Mouse (Mus musculus) gastrocnemius, postnatal 25 days (tissue): ENCODE results near the gene Glyatl3. TPM values are rescaled to one million over a fixed set of nuclear protein-coding genes. Genes with fewer than 3 reads are reported as not detected.
A peak's percentile ranks its signal among the peaks of the same experiment; 100 is the strongest.

Source experiments
- DNase-seq: peaks from one replicate; pipeline ENCODE4 v3.0.0; 2022
- long read RNA-seq, 2 experiments: library from polyadenylated mRNA; stranded (forward); transcript quantifications; one replicate each; pipeline ENCODE4 v2.0.0; 2021
- total RNA-seq, 2 experiments: library from RNA; stranded (reverse); gene quantifications; 1 replicate in 1 of 2; 2 replicates in 1 of 2; pipeline ENCODE4 v1.2.3; 2021

The Glyatl3 gene
- not detected for total RNA-seq
- long read RNA-seq, experiment 1 = 0 reads
- long read RNA-seq, experiment 2 = 0 reads

DNA sequence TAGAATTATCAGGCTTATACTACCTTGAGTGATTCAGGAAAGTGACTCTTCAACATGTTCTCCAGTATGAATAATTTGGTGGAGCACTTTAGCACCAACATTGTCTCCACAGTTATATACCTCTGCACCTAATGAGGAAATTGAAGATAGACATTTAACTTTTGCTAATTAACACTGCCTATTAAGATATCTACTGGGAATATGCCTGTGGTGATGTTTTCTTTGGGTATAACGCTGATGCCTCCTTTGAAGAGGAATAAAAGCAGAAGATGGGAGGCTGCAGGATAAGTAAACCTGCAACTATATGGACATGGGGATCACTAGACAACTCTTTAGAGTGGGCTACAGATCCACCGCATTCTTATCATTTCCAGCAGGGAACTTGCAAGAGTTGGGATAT lies at the start of gene Glyatl3:
Gene Glyatl3, minus strand, starts transcription at position 101 of the 400 bp plus-strand sequence.
- DNase-seq = no peak

DNA sequence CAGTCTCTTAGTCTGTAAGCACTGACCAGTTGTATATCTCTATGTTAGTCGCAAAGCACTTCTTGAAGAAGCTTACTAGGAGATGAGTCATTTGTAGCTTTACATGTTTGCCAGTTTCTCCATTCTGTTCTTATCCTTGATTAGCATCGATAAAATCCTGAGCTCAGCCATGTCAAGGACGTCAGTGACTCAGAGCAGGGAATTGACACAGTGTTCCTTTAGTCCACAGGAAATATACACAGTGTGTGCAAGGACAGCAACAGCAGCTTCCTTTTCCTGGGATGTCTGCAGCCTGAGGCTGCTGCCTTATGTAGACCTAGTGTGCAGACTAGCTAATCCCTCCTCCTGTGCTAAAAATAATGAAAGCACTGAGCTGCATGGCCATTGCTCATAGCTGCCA lies 34.4 kb upstream of the Glyatl3 start:
- DNase-seq = no peak

DNA sequence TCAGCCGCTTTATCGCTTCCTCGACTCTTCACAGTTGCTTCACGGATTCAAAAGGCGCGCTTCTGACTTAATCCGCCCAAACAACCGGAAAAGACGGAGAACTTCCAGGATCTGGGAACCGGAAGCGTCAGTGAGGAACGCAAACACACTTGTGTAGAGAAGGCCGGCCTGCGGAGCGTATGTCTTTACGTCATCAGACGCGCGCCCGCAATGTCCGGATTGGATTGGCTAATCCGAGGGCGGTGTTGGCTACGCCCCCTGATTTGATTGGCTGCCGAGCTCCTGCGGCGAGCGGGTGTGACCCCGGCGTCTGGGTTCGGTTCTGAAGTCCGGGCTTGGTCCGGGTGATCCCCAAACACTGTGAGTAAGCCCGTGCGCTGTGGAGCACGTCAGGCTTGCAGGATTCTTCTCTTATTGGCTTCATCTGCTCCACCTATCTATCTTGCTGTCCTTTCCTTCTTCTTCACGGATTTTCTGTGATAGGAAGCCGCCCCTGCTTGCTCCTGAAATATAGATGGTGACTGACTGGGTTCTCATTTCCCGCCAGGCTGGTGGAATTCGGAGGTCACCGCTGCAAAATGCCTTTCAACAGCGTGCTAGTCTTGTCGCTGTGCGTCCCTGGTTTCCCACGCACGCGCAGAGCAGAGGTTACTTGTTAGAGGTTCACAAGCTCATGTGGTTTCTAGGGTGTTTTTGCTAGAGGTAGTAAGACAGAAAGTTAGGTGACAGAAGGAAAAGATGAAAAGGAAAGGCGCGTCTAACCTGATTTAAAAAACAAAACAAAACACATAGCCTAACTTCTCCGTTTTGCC lies 20.5 kb upstream of the Glyatl3 start, which contains the start of the genes Mut and Cenpq:
Gene Mut, plus strand, starts transcription at position 266 of the 812 bp plus-strand sequence.
Gene Cenpq, minus strand, starts transcription at position 628 of the 812 bp plus-strand sequence.
- peak; percentile 97 for DNase-seq

DNA sequence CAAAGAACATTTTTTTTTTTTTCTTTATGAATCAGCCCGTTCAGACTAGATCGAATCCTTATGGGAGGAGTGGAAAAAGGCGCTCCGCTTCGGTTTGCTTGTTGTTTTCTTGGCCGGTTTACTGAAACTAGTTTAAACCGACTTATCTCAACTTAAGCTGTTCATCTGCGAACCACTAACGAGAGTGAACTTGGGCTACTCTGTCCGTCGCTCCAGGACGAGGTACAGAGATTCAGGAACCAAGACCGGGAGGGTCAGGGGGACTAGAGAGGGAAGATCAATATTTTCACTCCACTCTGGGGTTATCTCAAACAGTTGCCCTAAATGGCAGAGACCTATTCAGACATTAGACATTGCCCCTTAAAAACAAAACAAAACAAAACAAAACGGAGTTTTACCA lies 19.8 kb upstream of the Glyatl3 start:
- DNase-seq = no peak

DNA sequence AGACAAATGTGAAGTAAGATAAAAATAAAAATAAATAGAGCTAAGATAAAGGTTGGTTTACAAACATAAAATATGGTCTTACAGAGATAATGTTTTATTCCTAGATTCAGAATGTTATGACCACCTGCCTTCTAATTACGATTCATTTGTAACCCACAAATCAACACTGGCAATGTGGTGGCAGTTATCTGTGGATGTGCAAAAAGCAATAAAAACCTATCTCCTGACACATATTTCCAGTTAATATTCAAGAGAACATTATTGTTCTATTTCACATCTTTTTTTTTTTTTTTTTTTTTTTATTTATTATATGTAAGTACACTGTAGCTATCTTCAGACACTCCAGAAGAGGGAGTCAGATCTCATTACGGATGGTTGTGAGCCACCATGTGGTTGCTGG lies 1.3 kb upstream of the Glyatl3 start:
- DNase-seq = no peak

DNA sequence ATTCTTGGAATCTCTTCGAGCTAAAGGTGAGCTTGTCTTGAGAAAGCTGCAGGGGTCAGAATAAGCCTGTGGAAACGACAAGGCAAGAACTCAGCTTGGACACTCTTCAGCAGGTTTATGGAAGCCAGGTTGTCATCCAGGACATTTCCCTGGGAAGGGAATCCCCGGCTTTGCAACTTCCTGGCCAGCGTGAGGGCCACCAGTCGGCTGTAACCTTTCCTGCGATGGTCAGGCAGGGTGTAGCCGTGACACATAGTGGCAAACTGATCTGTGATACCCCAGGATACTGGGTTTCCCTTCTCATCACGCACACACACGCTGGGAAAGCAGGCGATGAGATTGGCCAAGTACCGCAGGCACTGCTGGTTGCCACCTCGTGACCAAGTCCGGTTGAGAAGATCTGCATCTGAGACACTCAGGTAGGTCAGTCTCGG lies 9.4 kb downstream of the Glyatl3 start:
- DNase-seq = no peak

DNA sequence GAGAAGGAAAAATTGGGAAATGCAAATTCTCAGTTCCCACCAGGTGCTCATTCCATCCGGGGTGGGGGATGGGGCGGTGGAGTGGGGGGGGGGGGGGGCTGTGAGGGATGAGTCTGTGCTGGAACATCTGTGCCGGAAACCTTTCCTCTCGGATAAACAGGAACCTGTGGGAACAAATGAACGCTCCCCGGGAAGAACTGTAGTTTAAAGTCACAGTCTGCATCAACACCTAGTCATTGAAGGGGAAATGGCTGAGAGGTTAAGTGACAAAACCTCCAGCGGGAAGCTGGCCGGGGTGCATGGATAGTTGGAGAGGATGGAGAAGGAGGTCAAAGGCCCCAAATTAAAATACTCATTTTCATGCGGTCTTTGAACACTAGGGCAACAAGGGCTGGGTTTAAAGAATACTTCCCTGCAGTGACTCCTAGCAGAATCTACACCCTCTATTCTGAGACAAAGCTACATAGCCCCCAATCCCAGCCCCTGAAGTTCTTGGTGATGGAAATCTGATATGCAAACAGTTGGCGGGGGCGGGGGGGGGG lies 10.0 kb downstream of the Glyatl3 start:
- no peak for DNase-seq

DNA sequence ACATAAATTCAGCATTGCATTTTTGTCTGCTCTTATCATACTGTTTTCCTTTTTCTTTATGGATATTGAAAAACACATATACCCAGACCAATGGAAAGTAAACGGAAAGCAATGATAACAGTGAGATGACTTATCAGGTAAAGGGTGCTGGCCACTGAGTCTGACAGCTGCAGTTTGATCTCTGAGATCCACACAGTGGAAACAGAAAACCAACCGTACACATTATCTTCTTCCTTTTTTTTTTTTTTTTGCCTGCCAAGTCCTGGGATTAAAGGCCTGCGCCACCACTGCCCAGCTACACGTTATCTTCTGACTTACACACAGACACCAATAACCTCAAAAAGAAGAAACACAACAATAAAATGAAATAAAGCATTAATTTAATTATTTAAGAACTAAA lies 10.8 kb downstream of the Glyatl3 start:
- DNase-seq = no peak

DNA sequence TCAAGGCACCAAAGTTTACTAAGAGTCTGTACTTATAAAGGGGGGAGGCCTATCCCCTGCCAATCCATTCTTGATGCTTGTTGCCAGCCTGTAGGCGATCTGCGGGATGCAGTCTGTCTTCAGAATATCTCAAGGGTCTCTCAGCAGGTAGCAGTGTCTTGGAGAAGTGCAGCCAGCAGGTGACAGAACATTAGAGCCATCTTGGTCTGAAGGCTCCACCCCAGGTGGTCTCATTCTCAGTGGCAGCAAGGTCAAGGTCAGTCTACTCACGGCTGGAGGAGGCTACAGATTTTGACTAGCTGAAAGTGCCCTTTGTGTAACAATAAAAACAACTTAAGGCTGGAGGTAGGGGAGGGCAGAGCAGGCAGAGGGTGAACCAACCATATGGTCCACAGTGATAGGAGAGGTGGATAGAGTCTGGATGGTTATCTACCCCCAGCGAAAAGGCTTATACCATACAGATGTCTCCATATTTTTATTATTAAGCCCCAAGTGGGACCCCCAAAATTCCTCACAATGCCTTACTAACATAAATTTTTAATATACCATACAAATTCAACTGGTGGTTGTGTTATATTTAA lies 14.3 kb downstream of the Glyatl3 start:
- DNase-seq = no peak

DNA sequence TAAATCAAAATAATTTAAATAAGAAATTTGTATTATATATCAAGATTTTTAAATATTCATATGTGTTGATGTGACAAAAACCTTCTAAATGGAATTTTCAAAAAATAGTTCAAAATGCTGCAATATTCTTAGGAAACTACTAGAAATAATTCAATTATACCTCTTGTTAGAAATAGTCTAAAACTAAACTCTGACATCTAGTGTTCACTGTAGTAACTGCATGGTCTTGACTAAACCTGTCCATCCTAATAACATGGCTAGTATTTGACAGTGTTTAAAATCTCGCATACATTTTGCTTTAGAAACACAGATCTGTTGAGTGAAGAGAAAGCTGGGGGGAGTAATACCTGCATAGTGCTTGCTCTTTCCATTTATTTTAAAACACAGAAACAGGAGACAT lies 17.3 kb downstream of the Glyatl3 start:
- DNase-seq = no peak

DNA sequence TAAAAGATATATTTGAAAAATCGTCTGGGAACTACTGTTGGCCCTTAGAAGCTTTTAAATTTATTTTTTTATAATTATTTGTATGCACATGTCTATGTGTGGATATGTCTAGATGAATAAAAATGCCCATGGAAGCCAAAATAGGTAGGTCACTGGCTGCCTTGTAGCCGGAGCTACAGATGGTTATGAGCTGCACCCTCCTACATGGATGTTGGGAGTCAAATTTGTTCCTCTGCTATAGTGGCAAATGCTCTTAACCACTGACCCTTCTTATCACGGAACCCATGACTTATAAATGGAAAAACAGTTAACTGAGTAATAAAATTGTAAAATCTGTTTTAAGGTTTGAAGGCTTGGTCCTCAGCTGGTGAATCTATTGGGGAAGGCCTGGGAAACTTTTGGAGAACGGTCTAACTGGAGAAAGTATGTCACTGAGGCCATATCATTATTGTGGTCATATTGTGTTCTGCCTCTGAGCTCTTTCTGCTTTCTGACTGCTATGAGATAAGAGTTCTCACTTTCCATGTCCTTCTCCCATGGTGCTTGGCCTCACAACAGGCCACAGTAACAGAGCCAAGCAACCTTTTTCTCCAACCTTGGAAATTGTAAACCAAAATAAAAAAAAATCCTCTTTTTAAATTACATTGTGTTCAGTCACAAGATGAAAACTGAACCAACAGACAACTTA lies 26.2 kb downstream of the Glyatl3 start:
- no peak for DNase-seq

DNA sequence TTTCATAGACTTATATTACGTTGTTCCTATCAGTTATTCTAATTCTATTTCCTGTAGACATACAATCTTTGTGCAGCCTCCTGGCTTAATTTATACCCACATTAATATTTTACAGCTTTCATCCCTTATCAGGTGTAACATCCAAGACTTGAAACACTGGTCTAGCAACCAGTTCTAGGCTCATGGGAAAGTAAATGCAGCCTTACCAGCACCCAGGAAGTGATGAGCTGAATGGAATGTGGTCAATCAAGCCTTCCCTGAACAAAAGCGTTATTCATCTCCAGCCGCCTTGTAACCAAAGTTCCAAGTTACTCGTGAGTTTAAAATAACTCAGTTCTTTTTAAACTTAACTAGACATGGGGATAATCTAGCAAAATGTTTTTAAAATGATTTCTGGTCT lies 29.0 kb downstream of the Glyatl3 start:
- no peak for DNase-seq

DNA sequence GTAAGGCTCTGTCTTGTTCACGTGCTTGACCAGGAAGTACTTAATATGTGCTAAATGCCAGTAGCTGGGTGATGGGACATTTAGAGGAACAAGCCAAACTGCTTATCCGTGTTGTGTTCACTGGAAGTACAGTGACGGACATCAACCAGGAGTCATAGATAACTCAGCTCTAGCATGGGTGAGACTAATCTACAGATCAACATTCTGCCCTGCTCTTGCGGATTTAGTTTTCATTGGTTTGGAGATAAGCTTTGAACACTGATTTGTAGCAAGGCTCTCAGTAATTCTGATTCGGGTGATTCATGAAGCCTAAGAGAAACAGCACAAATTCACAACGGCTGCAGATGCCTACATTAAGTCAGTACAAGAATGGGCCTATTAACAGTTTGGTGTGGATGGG lies 32.0 kb downstream of the Glyatl3 start:
- no peak for DNase-seq

DNA sequence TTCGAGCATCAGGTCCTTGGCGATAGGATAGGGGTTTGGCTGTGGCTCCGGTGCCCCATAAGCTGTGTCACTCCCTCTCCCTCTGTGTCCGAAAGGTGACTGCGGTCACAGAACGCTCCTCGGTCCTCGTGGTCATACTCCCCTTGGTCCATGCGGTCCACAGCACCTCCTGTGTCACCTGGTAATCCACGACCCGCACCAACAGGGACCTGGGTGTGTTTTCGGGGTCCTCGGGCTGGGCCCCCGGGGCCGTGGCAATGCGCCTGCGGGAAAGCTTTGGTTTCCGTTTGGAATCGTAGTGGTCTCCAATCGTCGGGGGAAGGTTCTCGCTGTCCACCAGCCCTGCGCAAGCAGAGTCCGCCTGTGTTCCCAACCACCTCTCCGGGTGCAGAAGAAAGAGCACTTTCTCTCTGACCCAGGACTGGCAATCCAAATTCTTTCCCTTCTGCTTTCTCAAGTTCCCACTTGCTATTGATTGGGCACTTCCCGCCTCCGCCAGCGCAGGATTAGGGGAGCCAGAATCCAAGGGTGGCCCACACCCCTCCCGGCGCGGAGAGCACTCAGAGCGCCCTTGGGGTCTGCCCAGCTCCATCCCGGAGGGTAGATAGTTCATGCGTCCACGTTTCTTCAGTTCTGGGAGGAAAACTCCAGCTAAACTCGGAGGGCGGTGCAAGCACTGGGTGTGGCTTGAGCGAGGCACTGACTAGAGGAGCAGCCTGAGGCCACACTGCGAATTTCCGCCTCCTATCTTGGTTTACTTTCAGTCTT lies 34.0 kb downstream of the Glyatl3 start, which contains the start of gene 9130008F23Rik:
Gene 9130008F23Rik, minus strand, starts transcription at position 636 of the 768 bp plus-strand sequence.
- peak; percentile 38 for DNase-seq

DNA sequence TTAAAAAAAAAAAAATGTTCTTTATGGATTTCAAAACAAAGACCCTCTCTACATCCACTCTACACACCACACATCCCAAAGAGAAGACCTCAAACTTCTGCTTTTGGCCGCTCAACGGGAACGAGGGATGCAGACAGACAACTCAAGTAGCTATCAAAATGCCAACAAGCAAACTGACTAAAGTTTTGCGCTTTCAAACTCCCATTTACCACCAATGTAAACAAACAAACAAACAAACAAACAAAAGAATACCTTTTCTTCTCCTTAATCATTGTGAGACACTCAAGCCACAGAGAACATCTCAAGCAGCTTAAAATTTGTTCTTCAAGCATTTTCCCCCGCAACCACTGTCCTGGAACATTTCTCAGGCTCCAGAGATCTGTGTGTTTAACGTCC lies 34.6 kb downstream of the Glyatl3 start:
- no peak for DNase-seq

DNA sequence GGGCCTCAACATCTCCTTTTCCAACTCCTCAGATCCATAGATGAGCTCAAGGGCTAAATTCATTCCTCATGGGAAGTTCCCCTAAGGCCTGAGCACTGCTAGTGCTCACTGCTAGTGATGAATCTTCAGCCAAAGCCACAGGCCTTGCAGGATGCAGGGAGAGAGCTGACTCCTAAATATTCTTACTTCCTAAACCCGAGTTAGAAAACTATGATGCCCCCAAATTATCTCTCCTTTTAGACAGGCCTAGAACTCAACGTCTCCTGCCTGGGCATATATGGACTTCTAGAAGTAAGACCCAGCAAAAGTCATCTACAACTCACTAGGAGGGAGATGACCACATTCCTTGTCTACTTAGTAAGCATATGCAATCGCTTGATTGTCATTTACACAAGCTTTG lies 36.4 kb downstream of the Glyatl3 start:
- no peak for DNase-seq

DNA sequence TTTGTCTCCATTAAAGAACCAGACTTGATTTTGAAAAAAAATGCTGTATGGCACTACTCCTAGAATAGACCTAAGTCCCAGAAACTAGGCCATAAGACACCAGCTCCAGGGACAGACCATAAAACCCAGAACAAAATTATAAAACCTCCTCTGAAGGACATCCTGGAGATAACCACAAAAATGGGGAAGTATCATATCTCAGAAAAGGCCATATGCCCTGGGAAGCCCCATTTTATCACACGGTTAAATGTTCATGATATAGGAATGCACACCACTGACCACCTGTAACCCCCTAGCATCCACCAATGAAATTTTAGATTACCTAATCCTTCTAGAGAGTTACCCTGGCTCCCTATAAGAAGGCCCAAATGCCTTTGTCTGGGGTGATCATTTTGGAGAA lies 38.6 kb downstream of the Glyatl3 start:
- no peak for DNase-seq

DNA sequence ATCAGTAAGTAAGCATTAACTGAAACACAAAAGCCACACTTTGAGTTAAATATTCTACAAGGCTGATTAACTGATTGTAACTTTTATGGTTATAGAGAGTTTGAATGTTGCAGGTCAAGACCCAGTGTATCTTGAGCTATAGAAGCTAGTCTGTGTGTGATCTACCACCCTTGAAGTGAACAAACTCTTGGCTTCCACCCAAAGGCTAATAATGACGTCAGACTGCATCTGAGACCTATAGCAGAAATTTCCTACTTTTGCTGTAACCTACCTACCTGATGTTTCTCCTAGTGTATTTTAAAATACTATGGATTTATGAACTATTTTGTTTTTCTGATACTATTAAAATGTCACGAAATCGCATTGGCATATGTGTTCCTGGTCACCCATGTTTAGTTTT lies 39.4 kb downstream of the Glyatl3 start:
- DNase-seq = no peak

DNA sequence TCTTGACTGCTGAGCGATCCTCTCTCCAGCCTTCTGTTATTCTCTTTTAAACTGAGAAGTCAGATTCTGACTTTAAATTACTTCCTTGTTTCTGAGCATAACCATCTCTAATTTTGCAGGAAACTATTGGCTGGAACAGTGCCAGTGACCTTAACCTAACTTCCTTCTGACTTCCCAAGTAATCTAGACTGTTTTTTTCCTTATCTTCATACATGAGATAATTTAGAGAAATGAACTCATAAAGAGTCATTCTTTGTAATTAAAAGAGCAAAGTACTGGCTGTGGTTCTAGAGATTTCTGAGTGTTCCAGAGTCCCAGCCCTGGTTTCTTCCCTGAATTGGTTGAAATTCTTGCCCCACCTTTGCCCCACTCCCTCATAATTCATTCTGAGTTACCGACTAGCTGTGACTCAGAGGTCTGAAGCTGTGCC lies 40.6 kb downstream of the Glyatl3 start:
- no peak for DNase-seq

DNA sequence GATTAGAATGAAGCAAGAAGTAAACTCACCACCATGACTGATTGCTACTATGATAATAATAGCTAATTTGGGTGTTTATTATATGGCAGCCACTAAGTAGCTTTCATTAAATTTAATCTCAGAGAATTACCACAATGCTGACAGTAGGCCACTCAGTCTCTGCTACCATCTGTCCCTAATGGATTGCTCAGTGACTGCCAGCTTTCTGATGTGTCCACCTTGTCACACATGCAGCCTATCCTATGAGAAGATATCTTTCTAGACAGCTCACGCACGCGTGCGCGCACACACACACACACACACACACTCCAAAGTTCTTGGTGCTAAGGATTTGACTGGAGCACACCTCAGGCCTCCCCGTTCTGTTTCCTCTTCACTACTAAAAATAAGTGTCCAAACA lies 41.5 kb downstream of the Glyatl3 start:
- DNase-seq = no peak

DNA sequence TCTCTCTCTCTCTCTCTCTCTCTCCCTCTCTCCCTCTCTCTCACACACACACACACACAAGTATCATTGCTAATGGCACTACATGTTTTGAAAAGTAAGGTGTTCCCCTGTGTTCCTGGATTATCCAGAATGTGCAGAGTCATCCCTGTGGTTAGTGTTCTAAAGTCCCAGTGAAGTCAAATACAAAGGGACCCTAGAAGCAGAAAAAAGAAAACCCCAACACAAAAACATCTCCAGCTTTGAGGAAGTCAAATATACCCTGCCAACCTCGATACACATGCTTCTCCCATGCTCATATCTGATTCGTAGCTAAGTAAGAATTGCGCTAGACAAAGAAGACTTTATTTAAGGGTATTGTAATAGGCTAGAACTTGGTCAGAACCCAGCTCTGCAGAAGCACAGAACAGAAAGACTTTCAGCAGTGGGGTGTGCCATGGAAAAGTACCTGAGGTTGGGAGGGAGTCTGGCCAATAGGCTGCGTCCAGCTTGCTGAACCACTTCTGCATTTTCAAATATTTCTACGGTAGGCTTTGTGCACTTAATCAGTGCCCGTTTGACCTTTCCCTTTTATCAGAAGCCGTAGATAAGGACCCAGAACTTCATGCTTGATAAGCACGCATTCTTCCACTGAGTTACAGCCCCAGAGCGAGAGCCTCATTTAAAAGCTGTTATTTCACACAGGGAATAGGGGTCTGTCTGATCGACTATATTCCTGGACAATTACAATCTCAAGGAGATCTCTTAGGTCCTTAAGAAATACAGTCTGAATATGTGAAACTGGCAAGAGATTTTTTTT lies 45.0 kb downstream of the Glyatl3 start:
- no peak for DNase-seq
